Mouse (Mus musculus): ENCODE data around the gene Fbxo7. TPM values are rescaled to one million over a fixed set of nuclear protein-coding genes. Genes with fewer than 3 reads are reported as not detected.

Gene Fbxo7
- total RNA-seq, 1 experiment from 2014 or later = 12.6 TPM

- ATAC-seq (replicated peaks; ENCODE audit: insufficient number of reproducible peaks, low FRiP score, low TSS enrichment, poor library complexity, severe bottlenecking) = no peak
These were observed 47.6 kb downstream of the Fbxo7 start for GRCm38 (mm10) chr10:86069341-86069740.

GRCm38 (mm10) chr10:86070751-86071150 is 49.0 kb downstream of the Fbxo7 start:
- ATAC-seq (replicated peaks; ENCODE audit: insufficient number of reproducible peaks, low FRiP score, low TSS enrichment, poor library complexity, severe bottlenecking) = no peak

GRCm38 (mm10) chr10:86074134-86074533 is 52.4 kb downstream of the Fbxo7 start:
- no peak for ATAC-seq (replicated peaks; ENCODE audit: insufficient number of reproducible peaks, low FRiP score, low TSS enrichment, poor library complexity, severe bottlenecking)

GRCm38 (mm10) chr10:86074971-86075711 is 53.4 kb downstream of the Fbxo7 start:
- no peak for ATAC-seq (replicated peaks; ENCODE audit: insufficient number of reproducible peaks, low FRiP score, low TSS enrichment, poor library complexity, severe bottlenecking)

GRCm38 (mm10) chr10:86077272-86077671 is 55.5 kb downstream of the Fbxo7 start:
- no peak for ATAC-seq (replicated peaks; ENCODE audit: insufficient number of reproducible peaks, low FRiP score, low TSS enrichment, poor library complexity, severe bottlenecking)

DNA sequence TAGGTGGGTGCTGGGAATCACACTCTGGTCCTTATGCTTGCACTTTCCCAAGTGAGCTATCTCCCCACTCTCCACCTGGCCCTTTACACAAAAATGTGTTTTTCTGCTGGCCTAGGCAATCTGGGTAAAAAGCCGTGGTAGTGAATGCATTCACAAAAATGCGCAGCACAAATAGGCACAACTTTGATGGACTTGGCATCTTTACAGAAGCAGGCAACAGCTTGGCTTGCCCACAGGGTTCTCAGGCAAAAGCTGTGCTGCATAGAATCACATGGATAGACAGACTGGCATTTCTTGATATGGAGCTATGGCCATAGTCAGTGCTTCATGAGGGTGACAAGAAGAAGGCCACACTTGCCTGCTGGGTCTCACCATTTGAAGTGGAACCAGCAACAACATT is 57.0 kb downstream of the Fbxo7 start:
- no peak for ATAC-seq (replicated peaks; ENCODE audit: insufficient number of reproducible peaks, low FRiP score, low TSS enrichment, poor library complexity, severe bottlenecking)

GRCm38 (mm10) chr10:86079921-86080320 is 58.1 kb downstream of the Fbxo7 start:
- ATAC-seq (replicated peaks; ENCODE audit: insufficient number of reproducible peaks, low FRiP score, low TSS enrichment, poor library complexity, severe bottlenecking) = no peak

DNA sequence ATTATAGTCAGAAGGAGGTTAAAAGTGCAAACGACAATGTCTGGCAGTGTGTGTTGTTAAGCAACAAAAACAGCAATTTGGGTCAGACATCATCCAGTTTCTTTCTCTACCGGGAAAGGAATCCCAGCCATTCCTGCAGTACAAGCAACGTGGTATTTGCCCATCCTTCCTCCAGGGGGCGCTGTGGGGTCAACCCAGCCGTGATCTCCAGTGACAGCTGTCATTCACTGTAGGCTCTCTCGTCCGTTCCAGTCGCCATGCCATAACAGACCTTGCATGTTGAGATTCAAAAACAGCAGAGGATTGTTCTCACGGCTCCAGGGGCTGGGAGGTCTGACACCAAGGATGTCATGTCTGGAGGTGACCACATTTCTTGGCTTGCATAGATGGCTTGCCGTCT is 70.1 kb downstream of the Fbxo7 start:
- no peak for ATAC-seq (replicated peaks; ENCODE audit: insufficient number of reproducible peaks, low FRiP score, low TSS enrichment, poor library complexity, severe bottlenecking)

DNA sequence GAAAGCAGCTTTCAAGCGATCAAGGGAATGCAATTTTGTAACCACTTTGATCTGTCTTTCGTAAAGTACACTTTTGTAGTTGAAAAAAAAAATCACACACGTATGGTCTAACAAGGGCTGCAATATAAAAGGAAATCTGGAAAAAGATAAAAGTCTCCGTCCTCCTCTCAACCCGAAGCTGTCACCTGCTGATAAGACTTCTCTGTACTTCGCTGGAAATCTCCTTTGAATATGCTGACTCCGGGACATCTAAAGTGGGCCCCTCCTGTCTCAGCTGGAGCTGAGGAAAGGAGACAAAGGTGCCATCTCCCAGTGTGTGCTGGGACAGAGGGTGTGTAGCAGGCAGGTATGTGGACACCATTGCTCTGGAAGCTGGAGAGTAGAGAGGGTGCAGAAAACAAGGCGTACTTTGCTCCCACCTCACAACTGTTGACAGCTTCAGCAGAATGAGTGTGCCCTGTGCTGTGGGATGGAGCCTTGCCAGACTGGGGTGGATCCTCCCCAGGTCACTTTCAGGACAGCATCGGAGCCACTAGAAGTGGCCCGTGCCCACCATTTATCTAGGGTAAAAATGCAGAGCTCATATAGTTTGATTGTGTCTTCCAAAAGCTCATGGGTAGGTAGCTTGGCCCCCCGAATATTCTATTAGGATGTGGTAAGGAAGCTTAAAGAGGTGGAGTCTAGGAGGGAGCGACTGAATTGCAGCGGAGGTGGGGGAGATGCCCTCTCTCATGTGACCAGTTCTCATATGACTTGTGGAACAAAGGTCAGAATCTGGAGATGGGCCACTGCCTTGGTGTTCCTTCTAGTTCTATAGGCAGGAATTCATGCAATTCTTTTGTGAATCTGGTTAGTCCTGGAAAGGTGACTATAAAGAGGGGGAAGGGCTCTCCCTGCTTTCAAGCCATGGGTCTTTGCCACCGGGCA is 71.6 kb downstream of the Fbxo7 start:
- no peak for ATAC-seq (replicated peaks; ENCODE audit: insufficient number of reproducible peaks, low FRiP score, low TSS enrichment, poor library complexity, severe bottlenecking)

GRCm38 (mm10) chr10:86098363-86098762 is 76.6 kb downstream of the Fbxo7 start:
- no peak for ATAC-seq (replicated peaks; ENCODE audit: insufficient number of reproducible peaks, low FRiP score, low TSS enrichment, poor library complexity, severe bottlenecking)

DNA sequence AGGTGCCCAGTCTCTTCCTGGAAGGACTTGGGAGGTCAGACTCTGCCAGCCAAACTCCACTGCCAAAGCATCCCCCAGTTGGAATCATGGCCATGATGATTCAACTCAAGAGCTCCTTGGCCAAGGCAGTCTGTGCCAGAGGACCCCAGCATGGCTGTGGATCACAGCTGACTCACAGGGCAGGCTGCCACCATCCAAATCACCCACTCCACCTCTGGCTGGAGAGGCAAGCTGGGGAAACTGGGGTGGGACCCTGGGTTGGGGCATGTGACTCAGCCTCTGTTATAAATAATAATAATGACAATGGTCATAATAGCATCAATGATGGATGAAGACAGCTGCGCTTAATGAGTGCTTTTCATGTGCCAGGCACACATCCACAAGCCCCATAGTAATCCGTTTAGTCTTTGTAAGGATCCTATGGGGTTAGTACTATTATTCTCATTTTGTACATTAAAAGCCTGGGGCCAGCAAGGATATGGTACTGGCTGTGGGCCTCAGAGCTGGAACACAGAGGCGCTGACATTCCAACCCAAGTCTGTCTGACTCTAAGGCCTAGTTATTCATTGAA is 78.6 kb downstream of the Fbxo7 start:
- no peak for ATAC-seq (replicated peaks; ENCODE audit: insufficient number of reproducible peaks, low FRiP score, low TSS enrichment, poor library complexity, severe bottlenecking)

Other genes with a start within 250 kb of the Fbxo7 start
- gene Pwp1, start 192.5 kb upstream of the Fbxo7 start, total RNA-seq (2017) = 20.9 to 27.3 TPM (median 24.2 TPM) in 3 replicates
- gene Prdm4, start 104.8 kb upstream of the Fbxo7 start, total RNA-seq (2017) = 31.5 to 47.4 TPM (median 47.1 TPM) in 3 replicates
- gene Ascl4, start 94.3 kb upstream of the Fbxo7 start, total RNA-seq (2017) = not detected in 3 replicates
- gene Rtcb, start 64.1 kb upstream of the Fbxo7 start, total RNA-seq (2017) = 93.9 to 104 TPM (median 99.3 TPM) in 3 replicates
- not detected in 3 replicates for gene Bpifc, start 10.1 kb upstream of the Fbxo7 start, total RNA-seq (2017)